Mouse (Mus musculus): ENCODE data around the gene Ctnnd2. TPM values are rescaled to one million over a fixed set of nuclear protein-coding genes. Genes with fewer than 3 reads are reported as not detected.

Gene Ctnnd2
- polyA plus RNA-seq, 1 experiment from 2014 or later = 0.96 TPM

DNA sequence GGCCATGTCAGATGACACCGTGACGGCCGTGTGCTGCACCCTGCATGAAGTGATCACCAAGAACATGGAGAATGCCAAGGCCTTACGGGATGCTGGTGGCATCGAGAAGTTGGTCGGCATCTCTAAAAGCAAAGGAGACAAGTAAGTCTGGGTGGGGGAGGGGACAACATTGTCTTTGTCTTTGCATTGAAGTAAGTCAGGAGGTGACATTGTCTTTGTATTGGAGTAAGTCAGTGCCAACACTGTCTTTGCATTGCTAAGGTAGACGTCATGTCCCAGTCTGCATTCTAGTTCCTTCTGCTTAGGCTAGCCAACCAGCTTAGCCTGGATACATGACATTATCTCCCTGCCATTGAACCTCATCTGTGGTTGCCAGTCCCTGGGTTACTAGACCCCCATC is 794.4 kb downstream of the Ctnnd2 start:
- Histone ChIP-seq H3K4me3 (ENCODE audit: inconsistent target) (no peak overlapping the region), H3K79me2 (ENCODE audit: inconsistent target) (no peaks in the 10 kb centered on the region), H3K27ac (no peak overlapping the region), H3K36me3 (ENCODE audit: inconsistent target) (no peaks in the 10 kb centered on the region)
- 95% methylated on average over 7 of the region's 7 CpGs for WGBS (ENCODE audit: missing documents)

DNA sequence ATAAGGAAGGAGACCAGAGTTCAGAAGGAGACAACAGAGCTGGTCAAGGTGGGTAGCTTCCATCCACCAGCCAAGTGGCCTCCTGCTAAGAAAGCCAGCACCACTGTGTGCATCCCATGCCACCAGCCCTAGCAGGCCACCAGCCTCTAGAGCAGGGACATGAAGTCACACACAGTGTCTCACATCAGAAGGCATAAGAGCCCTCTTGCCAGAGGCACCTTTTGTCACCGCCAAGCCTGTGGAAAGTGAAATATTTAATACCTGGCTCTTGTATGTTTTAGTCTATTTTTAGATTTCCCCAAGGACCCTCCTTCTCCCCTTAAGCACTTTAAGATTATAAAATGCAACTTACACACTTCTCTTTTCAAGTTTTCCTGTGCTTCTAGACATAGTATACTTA is 802.0 kb downstream of the Ctnnd2 start:
- no peak overlapping the region for H3K4me3 ChIP-seq (ENCODE audit: inconsistent target)
- H3K36me3 ChIP-seq (ENCODE audit: inconsistent target) = no peaks in the 10 kb centered on the region
- no peaks in the 10 kb centered on the region for H3K79me2 ChIP-seq (ENCODE audit: inconsistent target)
- WGBS (ENCODE audit: missing documents) = 100% methylated on average over 1 of the region's 1 CpGs
- H3K27ac ChIP-seq = no peak overlapping the region

- no peaks in the 10 kb centered on the region for H3K79me2 ChIP-seq (ENCODE audit: inconsistent target)
- 88% methylated on average over 16 of the region's 16 CpGs for WGBS (ENCODE audit: missing documents)
- H3K4me3 ChIP-seq (ENCODE audit: inconsistent target) = no peak overlapping the region
- no peak overlapping the region for H3K27ac ChIP-seq
- H3K36me3 ChIP-seq (ENCODE audit: inconsistent target) = no peaks in the 10 kb centered on the region
Measured at GRCm38 (mm10) chr15:30974991-30975775, 802.8 kb downstream of the Ctnnd2 start.

- H3K79me2 ChIP-seq (ENCODE audit: inconsistent target) = no peaks in the 10 kb centered on the region
- 94% methylated on average over 11 of the region's 11 CpGs for WGBS (ENCODE audit: missing documents)
- no peak overlapping the region for H3K27ac ChIP-seq
- no peak overlapping the region for H3K4me3 ChIP-seq (ENCODE audit: inconsistent target)
- no peaks in the 10 kb centered on the region for H3K36me3 ChIP-seq (ENCODE audit: inconsistent target)
Measured at GRCm38 (mm10) chr15:30977166-30977740, 804.9 kb downstream of the Ctnnd2 start.

- WGBS (ENCODE audit: missing documents) = 100% methylated on average over 2 of the region's 2 CpGs
Measured at GRCm38 (mm10) chr15:30986890-30987289, 814.5 kb downstream of the Ctnnd2 start.

DNA sequence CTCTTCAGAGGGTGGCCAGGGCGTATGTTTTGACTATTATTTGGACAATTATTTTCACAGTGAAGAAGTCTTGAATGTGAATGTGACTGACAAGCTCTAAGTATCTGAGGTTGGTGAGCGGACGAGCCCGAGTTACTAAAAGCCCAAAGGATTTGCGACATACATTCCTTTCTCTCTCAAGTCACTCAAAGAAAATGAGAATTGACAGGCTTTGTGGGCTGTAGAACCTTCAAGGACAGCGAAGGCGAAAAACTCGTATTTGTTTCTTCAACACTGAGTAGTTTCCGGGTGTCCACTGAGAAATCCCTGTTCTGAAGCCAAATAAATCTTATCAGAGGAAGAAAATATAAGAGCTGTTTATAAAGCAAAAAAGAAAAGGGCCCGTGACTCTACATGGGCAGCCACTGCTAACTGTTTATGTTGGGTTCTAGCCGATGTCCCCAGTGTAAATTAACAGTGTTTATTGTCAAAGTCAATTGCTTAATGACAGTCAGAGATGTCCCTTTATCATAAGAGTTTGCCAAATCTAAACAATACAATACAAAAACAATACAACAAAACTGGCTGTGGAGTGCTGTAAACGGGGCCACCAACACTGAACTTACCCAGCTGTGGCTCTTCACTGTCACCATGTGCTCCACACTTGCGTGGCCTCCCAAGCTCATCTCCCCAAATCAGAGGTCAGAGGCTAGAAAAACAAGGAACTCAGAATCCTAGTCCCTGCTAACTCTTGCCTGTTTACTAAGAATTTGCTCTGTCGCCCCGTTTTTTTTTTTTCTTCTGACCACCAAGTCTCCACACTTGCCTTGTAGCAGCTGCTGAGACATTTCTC is 818.2 kb downstream of the Ctnnd2 start:
- WGBS (ENCODE audit: missing documents) = 86% methylated on average over 15 of the region's 15 CpGs
- H3K79me2 ChIP-seq (ENCODE audit: inconsistent target) = no peaks in the 10 kb centered on the region
- no peak overlapping the region for H3K27ac ChIP-seq
- H3K4me3 ChIP-seq (ENCODE audit: inconsistent target) = no peak overlapping the region
- H3K36me3 ChIP-seq (ENCODE audit: inconsistent target) = no peaks in the 10 kb centered on the region

More at GRCm38 (mm10) chr15:30986890-30987289, 814.5 kb downstream of the Ctnnd2 start:
- no peak overlapping the region for H3K27ac ChIP-seq
- H3K4me3 ChIP-seq (ENCODE audit: inconsistent target) = no peak overlapping the region
- no peaks in the 10 kb centered on the region for H3K36me3 ChIP-seq (ENCODE audit: inconsistent target)
- no peaks in the 10 kb centered on the region for H3K79me2 ChIP-seq (ENCODE audit: inconsistent target)

- H3K27ac ChIP-seq = no peak overlapping the region
- no peaks in the 10 kb centered on the region for H3K79me2 ChIP-seq (ENCODE audit: inconsistent target)
- 87% methylated on average over 12 of the region's 12 CpGs for WGBS (ENCODE audit: missing documents)
Measured at GRCm38 (mm10) chr15:30992357-30992756, 820.0 kb downstream of the Ctnnd2 start.

DNA sequence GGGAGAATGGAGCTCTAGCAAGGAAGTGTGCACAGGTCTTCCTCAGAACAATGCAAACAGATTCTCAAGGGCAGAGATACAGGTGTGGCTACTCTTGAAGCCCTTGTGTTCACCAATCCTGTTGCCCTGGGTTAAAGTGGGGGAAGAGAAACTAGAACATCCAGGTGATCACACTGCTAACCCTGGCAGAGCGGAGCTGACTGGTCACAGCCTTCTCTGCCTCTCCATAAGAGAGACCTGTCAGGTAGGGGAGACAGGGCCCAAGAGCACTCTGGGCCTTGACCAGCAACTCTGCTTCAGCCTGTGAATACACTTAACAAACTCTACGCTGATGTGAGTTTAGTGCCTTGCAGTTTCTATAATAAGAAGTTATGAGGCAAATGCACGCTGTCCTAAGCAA is 820.5 kb downstream of the Ctnnd2 start:
- Histone ChIP-seq H3K36me3 (ENCODE audit: inconsistent target) (no peaks in the 10 kb centered on the region), H3K4me3 (ENCODE audit: inconsistent target) (no peak overlapping the region), H3K79me2 (ENCODE audit: inconsistent target) (no peaks in the 10 kb centered on the region), H3K27ac (no peak overlapping the region)
- WGBS (ENCODE audit: missing documents) = 86% methylated on average over 3 of the region's 3 CpGs

More at GRCm38 (mm10) chr15:30992357-30992756, 820.0 kb downstream of the Ctnnd2 start:
- H3K36me3 ChIP-seq (ENCODE audit: inconsistent target) = no peaks in the 10 kb centered on the region
- H3K4me3 ChIP-seq (ENCODE audit: inconsistent target) = no peak overlapping the region

- H3K79me2 ChIP-seq (ENCODE audit: inconsistent target) = no peaks in the 10 kb centered on the region
- H3K27ac ChIP-seq = no peak overlapping the region
- 75% methylated on average over 2 of the region's 3 CpGs for WGBS (ENCODE audit: missing documents)
- H3K36me3 ChIP-seq (ENCODE audit: inconsistent target) = no peaks in the 10 kb centered on the region
- H3K4me3 ChIP-seq (ENCODE audit: inconsistent target) = no peak overlapping the region
Measured at GRCm38 (mm10) chr15:30995346-30995745, 823.0 kb downstream of the Ctnnd2 start.

GRCm38 (mm10) chr15:31004468-31004867 is 832.1 kb downstream of the Ctnnd2 start:
- Histone ChIP-seq H3K27ac (no peak overlapping the region), H3K36me3 (ENCODE audit: inconsistent target) (no peaks in the 10 kb centered on the region), H3K4me3 (ENCODE audit: inconsistent target) (no peak overlapping the region), H3K79me2 (ENCODE audit: inconsistent target) (no peaks in the 10 kb centered on the region)
- WGBS (ENCODE audit: missing documents) = 93% methylated on average over 4 of the region's 5 CpGs

DNA sequence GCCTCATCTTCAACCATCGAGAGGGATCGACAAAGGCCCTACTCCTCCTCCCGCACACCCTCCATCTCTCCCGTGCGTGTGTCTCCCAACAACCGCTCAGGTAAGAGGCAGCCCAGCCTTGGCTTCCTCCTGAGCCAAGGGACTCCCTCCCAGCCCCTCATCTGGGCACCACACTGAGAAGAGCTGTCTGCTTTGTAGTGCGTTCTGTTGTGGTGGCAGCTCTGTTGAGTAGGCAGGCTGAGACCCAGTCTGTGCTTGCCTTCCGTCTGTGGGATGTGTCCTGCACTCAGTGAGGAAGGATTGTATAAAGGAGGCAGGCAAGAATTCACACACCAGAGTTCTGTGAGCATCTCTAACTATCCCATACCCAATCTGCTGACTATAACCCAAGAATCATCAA is 832.6 kb downstream of the Ctnnd2 start:
- 72% methylated on average over 8 of the region's 8 CpGs for WGBS (ENCODE audit: missing documents)
- H3K79me2 ChIP-seq (ENCODE audit: inconsistent target) = no peaks in the 10 kb centered on the region
- H3K36me3 ChIP-seq (ENCODE audit: inconsistent target) = no peaks in the 10 kb centered on the region
- H3K27ac ChIP-seq = no peak overlapping the region
- no peak overlapping the region for H3K4me3 ChIP-seq (ENCODE audit: inconsistent target)

GRCm38 (mm10) chr15:31006050-31006824 is 833.8 kb downstream of the Ctnnd2 start:
- H3K4me3 ChIP-seq (ENCODE audit: inconsistent target) = no peak overlapping the region
- no peak overlapping the region for H3K27ac ChIP-seq
- H3K79me2 ChIP-seq (ENCODE audit: inconsistent target) = no peaks in the 10 kb centered on the region
- no peaks in the 10 kb centered on the region for H3K36me3 ChIP-seq (ENCODE audit: inconsistent target)
- WGBS (ENCODE audit: missing documents) = 94% methylated on average over 8 of the region's 8 CpGs

DNA sequence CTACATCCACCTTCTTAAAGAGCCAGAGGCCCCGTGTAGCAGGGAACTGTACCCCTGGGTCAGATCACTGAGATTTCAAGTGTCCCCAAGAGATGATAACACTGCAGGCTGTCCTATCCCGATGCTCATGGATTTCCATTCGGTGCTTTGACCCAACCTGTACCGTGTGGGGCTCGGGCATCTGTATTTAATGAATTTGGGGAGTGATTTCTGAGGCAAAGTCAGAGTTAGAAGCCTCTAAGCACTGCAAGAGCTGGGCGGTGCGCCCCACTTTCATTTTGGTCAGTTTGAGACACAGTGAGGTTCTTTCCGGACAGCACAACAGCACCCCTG is 834.4 kb downstream of the Ctnnd2 start:
- H3K4me3 ChIP-seq (ENCODE audit: inconsistent target) = no peak overlapping the region
- no peaks in the 10 kb centered on the region for H3K36me3 ChIP-seq (ENCODE audit: inconsistent target)
- no peaks in the 10 kb centered on the region for H3K79me2 ChIP-seq (ENCODE audit: inconsistent target)
- no peak overlapping the region for H3K27ac ChIP-seq
- 92% methylated on average over 8 of the region's 8 CpGs for whole genome bisulfite sequencing (ENCODE audit: missing documents)

GRCm38 (mm10) chr15:31008594-31008993 is 836.2 kb downstream of the Ctnnd2 start:
- WGBS (ENCODE audit: missing documents) = 77% methylated on average over 6 of the region's 6 CpGs
- Histone ChIP-seq H3K36me3 (ENCODE audit: inconsistent target) (no peaks in the 10 kb centered on the region), H3K79me2 (ENCODE audit: inconsistent target) (no peaks in the 10 kb centered on the region), H3K4me3 (ENCODE audit: inconsistent target) (no peak overlapping the region), H3K27ac (no peak overlapping the region)

Measured in macrophage (primary cell).